Mouse (Mus musculus) testis, postnatal 14 days (tissue): ENCODE measurements at regions not wholly inside any gene's neighbourhood (a gene's known extent, or its start where the extent isn't known, plus 50 kb on each side); places are given as distances from the start of the nearest gene placed in this dataset.

Source experiments
- DNase-seq: peaks from one replicate; pipeline ENCODE4 v3.0.0; 2021; ENCODE audit warnings: low spot score

DNA sequence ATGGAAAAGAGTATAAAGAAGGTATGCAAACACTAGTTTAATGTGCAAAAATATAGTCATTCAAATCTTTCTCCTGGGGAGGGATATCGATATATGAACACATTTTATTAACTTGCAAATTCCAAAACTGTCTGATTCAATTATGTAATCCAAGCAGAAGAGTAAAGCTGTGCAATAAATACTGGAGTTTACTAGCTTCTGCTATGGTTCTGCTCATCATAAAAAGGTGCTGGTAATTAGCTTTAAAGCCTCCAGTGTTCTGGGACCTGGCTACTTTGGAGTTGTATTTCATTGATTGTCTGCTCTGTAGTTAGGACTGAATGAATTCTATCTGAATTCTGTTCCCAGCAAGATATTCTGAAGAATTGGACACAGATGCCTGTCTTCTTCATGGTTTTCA is 602.7 kb upstream of the Akr1e1 start:
- no peak for DNase-seq

GRCm38 (mm10) chr13:5229476-5229875 is 620.5 kb upstream of the Akr1e1 start:
- no peak for DNase-seq

DNA sequence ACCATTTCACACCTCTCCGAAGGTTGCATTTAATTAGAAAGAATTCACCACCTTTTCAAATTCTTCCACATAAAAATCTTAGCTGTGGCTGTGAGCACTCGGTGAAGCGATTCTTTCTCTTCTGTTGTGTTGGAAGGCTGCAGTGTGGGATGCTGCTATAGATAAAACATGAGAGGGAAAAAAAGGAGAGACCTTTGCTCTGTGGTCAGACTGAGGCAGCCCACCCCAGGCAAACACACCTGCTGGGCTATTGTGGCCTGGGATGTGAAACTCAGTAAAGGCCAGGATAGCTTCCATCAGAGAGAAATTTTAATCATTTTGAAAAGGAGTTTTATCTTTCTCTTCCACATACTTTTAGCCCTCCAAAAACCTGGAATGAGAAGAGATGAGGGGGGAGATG is 625.3 kb upstream of the Akr1e1 start:
- no peak for DNase-seq

DNA sequence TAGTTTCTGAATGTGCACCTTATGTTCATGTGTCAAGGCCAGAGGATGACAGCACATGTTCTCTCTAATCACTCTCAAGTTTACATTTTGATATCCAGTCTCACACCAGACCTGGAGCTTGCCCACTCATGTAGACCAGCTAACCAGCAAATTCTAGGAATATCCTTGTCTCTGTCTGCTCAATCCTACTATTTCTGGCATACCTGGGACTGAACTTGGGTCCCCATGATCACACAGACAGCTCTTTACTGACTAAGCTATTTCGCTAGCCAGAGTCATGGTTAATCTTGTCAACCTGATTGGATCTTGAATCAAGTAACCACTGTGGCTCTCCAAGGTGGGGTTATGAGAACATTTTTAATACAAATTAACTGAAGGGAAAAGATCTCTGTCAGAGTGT is 625.9 kb upstream of the Klf6 start:
- no peak for DNase-seq

- DNase-seq: no peak
These were observed 620.7 kb upstream of the Klf6 start for GRCm38 (mm10) chr13:5240541-5240940.

GRCm38 (mm10) chr13:5242782-5243181 is 618.5 kb upstream of the Klf6 start:
- DNase-seq: no peak

- no peak for DNase-seq
These were observed 612.5 kb upstream of the Klf6 start for GRCm38 (mm10) chr13:5248671-5249391.

GRCm38 (mm10) chr13:5257891-5258660 is 603.2 kb upstream of the Klf6 start:
- DNase-seq: no peak

DNA sequence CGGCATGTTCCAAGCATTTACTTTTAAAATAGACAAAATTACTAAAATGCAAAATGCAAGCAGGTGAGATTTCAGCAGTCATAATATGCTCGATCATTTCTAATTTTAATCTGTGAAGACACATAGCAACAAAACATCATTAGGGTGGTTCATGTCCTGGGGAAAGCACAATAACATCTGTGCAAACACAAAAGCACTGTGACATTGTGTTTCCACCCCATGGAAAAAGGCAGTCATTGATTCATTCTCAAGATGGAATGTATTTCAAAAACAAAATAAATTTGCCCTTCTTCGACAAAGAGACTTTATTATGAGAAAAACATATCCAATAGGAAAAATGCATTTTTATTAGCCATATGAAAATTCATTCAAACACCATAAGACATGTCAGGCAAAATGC is 601.5 kb upstream of the Klf6 start:
- no peak for DNase-seq

- DNase-seq: no peak
These were observed 588.6 kb upstream of the Klf6 start for GRCm38 (mm10) chr13:5272506-5273192.

GRCm38 (mm10) chr13:5276564-5276963 is 584.7 kb upstream of the Klf6 start:
- DNase-seq: no peak

- no peak for DNase-seq
These were observed 571.4 kb upstream of the Klf6 start for GRCm38 (mm10) chr13:5289753-5290449.

GRCm38 (mm10) chr13:5302141-5302540 is 559.1 kb upstream of the Klf6 start:
- DNase-seq: no peak

DNA sequence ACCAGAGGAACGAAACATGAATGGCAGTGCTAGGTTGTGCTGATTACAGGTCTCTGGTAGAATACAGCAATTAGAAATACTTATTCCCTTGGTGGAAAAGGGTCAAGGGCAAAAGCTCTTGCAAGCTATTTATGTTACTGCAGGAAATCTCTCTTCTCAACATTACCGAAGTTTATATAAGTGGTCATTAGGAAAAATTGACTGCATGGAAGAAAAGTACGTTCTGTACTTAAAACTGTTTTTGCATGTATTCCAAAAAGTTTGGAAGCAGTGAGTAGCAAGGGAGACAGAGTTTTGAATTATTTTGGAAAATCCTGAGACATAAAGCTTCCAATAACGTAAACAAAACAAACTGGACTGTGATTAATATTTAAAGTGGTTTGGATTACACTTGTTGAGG is 554.6 kb upstream of the Klf6 start:
- no peak for DNase-seq

GRCm38 (mm10) chr13:5313297-5313696 is 548.0 kb upstream of the Klf6 start:
- DNase-seq: no peak

GRCm38 (mm10) chr13:5315011-5315410 is 546.3 kb upstream of the Klf6 start:
- no peak for DNase-seq

- no peak for DNase-seq
These were observed 543.1 kb upstream of the Klf6 start for GRCm38 (mm10) chr13:5317941-5318856.

GRCm38 (mm10) chr13:5345712-5346111 is 515.6 kb upstream of the Klf6 start:
- DNase-seq: no peak

DNA sequence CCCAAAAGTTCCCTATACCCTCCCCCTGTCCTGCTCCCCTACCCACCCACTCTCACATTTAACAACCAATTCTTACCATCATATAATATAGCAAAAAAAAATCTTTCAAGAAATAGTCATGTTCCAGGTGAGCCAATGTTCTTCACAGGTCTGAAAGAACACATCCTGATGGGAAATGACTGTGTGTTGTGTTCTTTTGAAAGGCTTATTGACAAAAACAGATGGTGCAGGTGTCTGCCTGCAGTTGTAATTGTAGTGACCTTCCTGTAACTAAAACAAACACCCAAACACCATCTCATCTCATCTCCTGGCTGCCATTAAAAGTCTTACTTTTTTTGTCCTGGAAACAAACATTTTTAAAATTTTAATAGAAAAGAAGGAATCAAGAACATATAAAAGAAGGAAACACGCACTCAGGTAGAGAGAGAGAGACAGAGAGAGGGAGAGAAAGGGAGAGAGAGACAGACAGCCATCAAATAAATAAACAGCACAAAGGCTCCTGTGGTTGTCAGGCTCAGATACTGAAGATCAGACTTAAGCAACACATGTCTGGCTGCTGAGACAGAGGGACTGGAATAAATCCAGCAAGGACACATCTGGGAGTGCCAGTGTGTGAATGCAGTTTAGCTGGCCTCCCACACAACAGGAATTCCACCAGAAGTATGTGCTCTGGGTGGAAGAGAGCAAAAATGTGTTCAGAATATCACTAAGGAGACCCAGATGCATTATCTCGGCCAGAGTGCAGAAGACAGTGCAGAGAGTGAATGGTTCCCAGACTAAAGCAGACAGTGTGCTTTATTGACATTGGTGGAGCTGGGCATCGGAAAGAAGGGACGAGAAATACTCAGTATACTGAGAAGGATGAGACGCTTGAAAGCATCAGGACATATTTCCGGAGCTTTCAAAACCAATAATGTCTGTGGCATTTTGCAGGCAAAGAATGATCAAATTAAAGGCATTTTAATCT is 513.5 kb upstream of the Klf6 start:
- no peak for DNase-seq
